Mouse (Mus musculus) bone marrow, adult 2 months (tissue): ENCODE results near the gene Vamp8.

ENCODE experiments used
- CTCF ChIP-seq: fragments of 200-500 bp; IDR thresholded peaks from 2 replicates; pipeline ENCODE4 v1.5.1; 2011; ENCODE audit warnings: low read length, control low read depth; ENCODE audit not compliant: control insufficient read depth, insufficient read depth
- POLR2A ChIP-seq: fragments of 200-500 bp; IDR thresholded peaks from 2 replicates; pipeline ENCODE4 v1.6.1; 2011; ENCODE audit warnings: low read depth, mild to moderate bottlenecking, control low read depth, low read length, borderline replicate concordance; ENCODE audit not compliant: control insufficient read depth

GRCm38 (mm10) chr6:72356001-72356532 is 34.4 kb downstream of the Vamp8 start:
- no peak for TF ChIP-seq POLR2A
- no peak for TF ChIP-seq CTCF
